Comparison of ENCODE assay signal across 22 mouse cellular contexts in genomic region chr8:107143501-107143900, GRCm38 (mm10). TPM values are rescaled to one million over a fixed set of nuclear protein-coding genes. Genes with fewer than 3 reads are reported as not detected.
A peak's percentile ranks its signal among the peaks of the same experiment; 100 is the strongest.
DNase-seq lines count a peak whose midpoint lies in the region; ATAC-seq and TF ChIP-seq lines count a peak whose summit lies in the region.
"Had no signal": no experiment of that assay in that cellular context is flagged by ENCODE, and none has a peak within 500 bp of the region (broad histone marks: within the 10 kb centered on the region; RNA-seq: fewer than 3 reads in every experiment).

No protein-coding gene starts in this region.

- no peak for TF ChIP-seq EP300 in heart, adult 2 months (IDR thresholded peaks at IDR 0.05; ENCODE audit: insufficient read depth, low read depth, low read length)

- TF ChIP-seq POLR2A in small intestine, adult 2 months (IDR thresholded peaks at IDR 0.05; ENCODE audit: low read depth, low read length): no peak
- TF ChIP-seq POLR2A in heart, adult 2 months (IDR thresholded peaks at IDR 0.05; ENCODE audit: insufficient read depth, low read depth, low read length): no peak

- no peaks in the 10 kb centered on the region for H3K79me2 ChIP-seq in heart, adult 2 months (replicated peaks; ENCODE audit: control insufficient read depth, insufficient read depth, low read length)

- DNase-seq in cerebellum, postnatal 10 days: peak; percentile 50 to 62
- peak; percentile 57 for DNase-seq in kidney, adult 18-20 months
- peak; percentile 49 for DNase-seq in kidney, postnatal 0 days (ENCODE audit: low spot score)
- DNase-seq in heart, adult 2 months: no peak
- DNase-seq in retina, postnatal 1 day: no peak
- DNase-seq: adrenal gland, postnatal 36 days; heart, postnatal 10 days; lung, adult 2 months; midbrain, embryonic 14.5 days; right cerebral cortex, postnatal 14 days; thymus, postnatal 4 days had no signal

- 35% methylated on average over 4 of the region's 4 CpGs for WGBS in kidney, postnatal 0 days
- 70% methylated on average over 4 of the region's 4 CpGs for WGBS in small intestine, adult 2 months
- WGBS in heart, adult 2 months: 76% methylated on average over 4 of the region's 4 CpGs

- H3K4me1 ChIP-seq in kidney, postnatal 0 days (replicated peaks; ENCODE audit: insufficient read depth, low read length): no peaks in the 10 kb centered on the region
- peaks cover 26% of the 10 kb centered on the region for H3K4me1 ChIP-seq in small intestine, adult 2 months (ENCODE audit: control insufficient read depth, insufficient read depth, insufficient read length, low read length)
- H3K4me1 ChIP-seq in heart, adult 2 months (ENCODE audit: control insufficient read depth, insufficient read depth, low read length): peaks cover 4% of the 10 kb centered on the region
- H3K4me1 ChIP-seq: forebrain, embryonic 13.5 days had no signal

- no peak overlapping the region for H3K4me2 ChIP-seq in kidney, postnatal 0 days (ENCODE audit: low read length)
- H3K4me2 ChIP-seq: embryonic facial prominence, embryonic 12.5 days; forebrain, embryonic 13.5 days; heart, embryonic 11.5 days; hindbrain, embryonic 12.5 days; liver, embryonic 12.5 days had no signal

- no peak overlapping the region for H3K9ac ChIP-seq in kidney, postnatal 0 days (ENCODE audit: low read depth, low read length)
- H3K9ac ChIP-seq in heart, adult 2 months (ENCODE audit: low read depth, low read length): no peak overlapping the region
- H3K9ac ChIP-seq: embryonic facial prominence, embryonic 12.5 days; forebrain, embryonic 13.5 days; hindbrain, embryonic 12.5 days; liver, embryonic 12.5 days had no signal

- H3K27ac ChIP-seq in kidney, postnatal 0 days: peak overlapping the region; percentile 32; the same call in 1 of the 2 replicates
- peak overlapping the region; percentile 91; the same call in 1 of the 2 replicates for H3K27ac ChIP-seq in small intestine, adult 2 months (ENCODE audit: insufficient read depth, low read depth, low read length)
- no peak overlapping the region for H3K27ac ChIP-seq in heart, adult 2 months
- H3K27ac ChIP-seq: embryonic facial prominence, embryonic 12.5 days; forebrain, embryonic 13.5 days; hindbrain, embryonic 12.5 days; limb, embryonic 10.5 days; liver, embryonic 12.5 days had no signal

- intact Hi-C loops in heart, adult 2 months (cut with DNase I): no loop called here

- no peak overlapping the region for H3K4me3 ChIP-seq in kidney, postnatal 0 days (replicated peaks; ENCODE audit: low read depth, low read length)
- H3K4me3 ChIP-seq in small intestine, adult 2 months (ENCODE audit: low read depth, low read length): no peak overlapping the region
- no peak overlapping the region for H3K4me3 ChIP-seq in heart, adult 2 months
- H3K4me3 ChIP-seq: embryonic facial prominence, embryonic 12.5 days; erythroblast, embryonic 14.5 days; forebrain, embryonic 13.5 days; hindbrain, embryonic 12.5 days; limb, embryonic 10.5 days; liver, embryonic 12.5 days; megakaryocyte, embryonic 14.5 days had no signal

- no peak for ATAC-seq in cerebellum, adult (ENCODE audit: insufficient number of reproducible peaks, low FRiP score, low TSS enrichment)
- ATAC-seq in kidney, postnatal 0 days (replicated peaks; ENCODE audit: low FRiP score, low read depth): no peak
- ATAC-seq: forebrain, embryonic 13.5 days; liver, embryonic 12.5 days had no signal

- H3K27me3 ChIP-seq in kidney, postnatal 0 days (ENCODE audit: insufficient read depth, low read length): no peaks in the 10 kb centered on the region
- H3K27me3 ChIP-seq in small intestine, adult 2 months (ENCODE audit: control insufficient read depth, insufficient read depth, low read length): no peaks in the 10 kb centered on the region
- no peaks in the 10 kb centered on the region for H3K27me3 ChIP-seq in heart, adult 2 months (ENCODE audit: control insufficient read depth, insufficient read depth, low read length)
- H3K27me3 ChIP-seq: CH12.LX; embryonic facial prominence, embryonic 12.5 days; forebrain, embryonic 13.5 days; hindbrain, embryonic 12.5 days; liver, embryonic 12.5 days had no signal

- H3K9me3 ChIP-seq in kidney, postnatal 0 days (replicated peaks; ENCODE audit: low read length): no peaks in the 10 kb centered on the region
- H3K9me3 ChIP-seq: embryonic facial prominence, embryonic 12.5 days; forebrain, embryonic 13.5 days; hindbrain, embryonic 12.5 days; limb, embryonic 10.5 days; liver, embryonic 12.5 days; megakaryocyte, embryonic 14.5 days had no signal

- no peak for TF ChIP-seq CTCF in kidney, postnatal 0 days (IDR thresholded peaks at IDR 0.05; ENCODE audit: low read depth)
- no peak for TF ChIP-seq CTCF in small intestine, adult 2 months (IDR thresholded peaks at IDR 0.05; ENCODE audit: extremely low read depth, insufficient read length, insufficient replicate concordance, low read depth, low read length)
- no peak for TF ChIP-seq CTCF in heart, adult 2 months (IDR thresholded peaks at IDR 0.05)

- H3K36me3 ChIP-seq in kidney, postnatal 0 days (ENCODE audit: insufficient read depth, low read length): no peaks in the 10 kb centered on the region
- H3K36me3 ChIP-seq in small intestine, adult 2 months (ENCODE audit: control insufficient read depth, insufficient read depth, low read length): no peaks in the 10 kb centered on the region
- H3K36me3 ChIP-seq in heart, adult 2 months (ENCODE audit: control insufficient read depth, insufficient read depth, low read length): no peaks in the 10 kb centered on the region
- H3K36me3 ChIP-seq: embryonic facial prominence, embryonic 12.5 days; hindbrain, embryonic 12.5 days; limb, embryonic 10.5 days; liver, embryonic 12.5 days had no signal

RNA-seq across cellular contexts. Expression of gene Cyb5b, which starts 6.9 kb away (rescaled TPM):
- 116 and 126 TPM in 2 replicates for polyA plus RNA-seq in kidney, postnatal 0 days (2015; fragmentation: Nextera tagmentation; extraction: Ambion mirVana)
- polyA plus RNA-seq in small intestine, adult 2 months (2012; rRNA removed): 86.2 and 157 TPM in 2 replicates
- 10 to 100 TPM; 38.8 to 41.1 TPM for total RNA-seq in heart, adult 2 months (2021)
- polyA plus RNA-seq in heart, adult 2 months (2012; rRNA removed): 33.2 and 50.8 TPM in 2 replicates

RNA-seq across cellular contexts. Expression of gene Terf2, which starts 47.2 kb away (rescaled TPM):
- polyA plus RNA-seq in kidney, postnatal 0 days (2015; fragmentation: Nextera tagmentation; extraction: Ambion mirVana): 17.4 and 18.2 TPM in 2 replicates
- 2.5 and 4.5 TPM in 2 replicates for polyA plus RNA-seq in small intestine, adult 2 months (2012; rRNA removed)
- 10 to 100 TPM; 11.1 to 11.2 TPM for total RNA-seq in heart, adult 2 months (2021)
- 6.0 and 8.9 TPM in 2 replicates for polyA plus RNA-seq in heart, adult 2 months (2012; rRNA removed)

Comparison
In these comparisons a context has a peak if more than half of its experiments do, and no peak if none do; other contexts are left out.
1. DNase-seq: peak in cerebellum, postnatal 10 days (2 of 2), kidney, adult 18-20 months (single experiment) and kidney, postnatal 0 days (single experiment); none in heart, adult 2 months (0 of 2) and retina, postnatal 1 day (single experiment).